Mouse (Mus musculus) small intestine, adult 2 months (tissue): ENCODE measurements around the gene Pdlim1. TPM values are rescaled to one million over a fixed set of nuclear protein-coding genes. Genes with fewer than 3 reads are reported as not detected.
A peak's percentile ranks its signal among the peaks of the same experiment; 100 is the strongest.

Experiments used
- H3K27ac ChIP-seq: fragments of 200-500 bp; 2 replicates; pipeline ENCODE4 v1.5.1; 2012; ENCODE audit warnings: low read depth, low read length, control low read depth, inconsistent platforms; ENCODE audit not compliant: insufficient read depth
- H3K27me3 ChIP-seq: fragments of 200-500 bp; 2 replicates; pipeline ENCODE4 v1.6.1; 2012; ENCODE audit warnings: mild to moderate bottlenecking, moderate library complexity, low read length, inconsistent platforms; ENCODE audit not compliant: control insufficient read depth, insufficient read depth
- H3K36me3 ChIP-seq: fragments of 200-500 bp; 2 replicates; pipeline ENCODE4 v1.6.1; 2012; ENCODE audit warnings: mild to moderate bottlenecking, low read length, control low read depth, inconsistent platforms; ENCODE audit not compliant: control insufficient read depth, insufficient read depth
- H3K4me1 ChIP-seq: fragments of 200-500 bp; 2 replicates; pipeline ENCODE4 v1.6.1; 2012; ENCODE audit warnings: low read length, inconsistent platforms, mixed read lengths; ENCODE audit not compliant: control insufficient read depth, insufficient read depth, insufficient read length
- H3K4me3 ChIP-seq: fragments of 200-500 bp; 2 replicates; pipeline ENCODE4 v1.5.1; 2012; ENCODE audit warnings: low read depth, mild to moderate bottlenecking, control low read depth, inconsistent platforms, low read length, moderate library complexity
- CTCF ChIP-seq: fragments of 200-500 bp; IDR thresholded peaks from 2 replicates; pipeline ENCODE4 v1.5.1; 2012; ENCODE audit warnings: low read depth, mild to moderate bottlenecking, control low read depth, inconsistent platforms, low read length, moderate library complexity, mixed read lengths; ENCODE audit not compliant: insufficient replicate concordance, insufficient read length; ENCODE audit errors: extremely low read depth
- POLR2A ChIP-seq: fragments of 200-500 bp; IDR thresholded peaks from 2 replicates; pipeline ENCODE4 v1.6.1; 2012; ENCODE audit warnings: low read depth, mild to moderate bottlenecking, control low read depth, inconsistent platforms, low read length, moderate library complexity
- WGBS: fragments of 180-500 bp; shearing (Covaris S2); methylation state at CpG from one replicate; pipeline ENCODE4 v1.1.7; 2018; 5-methylcytosine and 5-hydroxymethylcytosine counted together
- polyA plus RNA-seq: library from polyadenylated mRNA; depleted of rRNA; stranded (reverse); fragments of >200 nt; gene quantifications from 2 replicates; pipeline ENCODE4 v1.2.3, GENCODE M21; 2012

Gene Pdlim1
- polyA plus RNA-seq, 1 experiment = 353 TPM

DNA sequence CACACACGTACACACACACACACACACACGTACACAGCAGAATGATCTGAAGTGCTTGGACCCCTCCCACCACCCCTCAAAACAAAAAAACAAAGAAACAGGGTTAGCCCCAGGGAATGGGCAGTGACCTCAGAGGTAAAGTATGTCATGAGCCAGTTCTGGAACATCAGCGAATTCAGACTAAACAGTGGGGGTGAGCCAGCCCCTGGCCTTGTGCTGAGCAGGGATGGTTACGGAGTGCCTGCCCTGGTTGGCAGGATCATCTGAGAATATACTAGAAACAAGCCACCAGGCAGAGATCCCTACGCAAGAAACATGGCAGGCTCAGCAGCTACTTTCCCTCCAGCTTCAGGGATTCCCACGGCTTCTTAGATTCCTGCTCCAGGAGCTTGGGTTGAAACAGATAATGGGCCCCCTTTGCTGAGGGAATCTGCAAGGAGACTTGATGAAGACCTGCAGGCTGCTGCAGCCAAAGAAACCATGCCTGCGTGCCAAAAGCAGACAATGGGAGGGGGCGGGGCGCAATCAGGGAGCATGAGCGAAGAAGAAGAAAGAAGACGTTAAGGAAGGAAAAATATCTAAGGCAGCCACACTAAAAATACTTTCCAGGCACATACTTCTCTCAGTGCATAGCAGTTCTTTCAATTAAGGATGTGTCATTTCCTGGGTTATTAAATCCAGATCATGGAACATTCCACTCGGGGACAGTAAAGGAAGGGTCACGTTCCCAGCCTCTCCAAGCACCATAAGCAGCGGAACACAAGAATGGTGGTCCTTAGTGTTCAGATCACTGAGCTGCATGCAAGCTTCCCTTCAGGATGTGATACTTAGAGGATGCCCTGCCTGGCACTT is 30.6 kb downstream of the Pdlim1 start:
- H3K4me3 ChIP-seq = no peak overlapping the region
- TF ChIP-seq CTCF (no peak), POLR2A (no peak)
- 68% methylated on average over 14 of the region's 14 CpGs for WGBS
- no peaks in the 10 kb centered on the region for H3K27me3 ChIP-seq
- H3K27ac ChIP-seq = peak overlapping the region; percentile 18; the same call in 1 of the 2 replicates
- no peaks in the 10 kb centered on the region for H3K4me1 ChIP-seq
- peaks cover 54% of the 10 kb centered on the region for H3K36me3 ChIP-seq

DNA sequence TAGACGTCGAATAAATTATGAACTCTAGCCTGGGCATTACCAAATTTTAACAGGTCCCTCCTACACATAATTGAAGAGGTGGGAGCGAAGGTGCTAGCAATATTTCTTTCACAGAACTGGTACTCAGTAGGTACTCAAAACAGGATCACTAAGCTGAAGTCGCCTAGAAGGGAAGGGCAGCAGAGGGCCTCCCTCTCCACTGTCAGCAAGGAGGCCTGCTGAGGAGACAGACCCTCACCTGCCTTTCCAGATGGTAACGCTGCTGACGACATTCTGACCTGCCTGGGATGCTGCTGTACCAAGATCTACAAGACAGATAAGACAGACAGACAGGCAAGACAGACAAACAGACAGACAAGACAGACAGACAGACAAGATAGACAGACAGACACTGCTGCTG is 31.3 kb downstream of the Pdlim1 start:
- H3K27ac ChIP-seq = peak overlapping the region; percentile 10; the same call in 1 of the 2 replicates
- H3K4me3 ChIP-seq = no peak overlapping the region
- 81% methylated on average over 6 of the region's 6 CpGs for WGBS
- H3K36me3 ChIP-seq = peaks cover 54% of the 10 kb centered on the region
- H3K27me3 ChIP-seq = no peaks in the 10 kb centered on the region
- TF ChIP-seq CTCF (no peak), POLR2A (no peak)
- no peaks in the 10 kb centered on the region for H3K4me1 ChIP-seq

DNA sequence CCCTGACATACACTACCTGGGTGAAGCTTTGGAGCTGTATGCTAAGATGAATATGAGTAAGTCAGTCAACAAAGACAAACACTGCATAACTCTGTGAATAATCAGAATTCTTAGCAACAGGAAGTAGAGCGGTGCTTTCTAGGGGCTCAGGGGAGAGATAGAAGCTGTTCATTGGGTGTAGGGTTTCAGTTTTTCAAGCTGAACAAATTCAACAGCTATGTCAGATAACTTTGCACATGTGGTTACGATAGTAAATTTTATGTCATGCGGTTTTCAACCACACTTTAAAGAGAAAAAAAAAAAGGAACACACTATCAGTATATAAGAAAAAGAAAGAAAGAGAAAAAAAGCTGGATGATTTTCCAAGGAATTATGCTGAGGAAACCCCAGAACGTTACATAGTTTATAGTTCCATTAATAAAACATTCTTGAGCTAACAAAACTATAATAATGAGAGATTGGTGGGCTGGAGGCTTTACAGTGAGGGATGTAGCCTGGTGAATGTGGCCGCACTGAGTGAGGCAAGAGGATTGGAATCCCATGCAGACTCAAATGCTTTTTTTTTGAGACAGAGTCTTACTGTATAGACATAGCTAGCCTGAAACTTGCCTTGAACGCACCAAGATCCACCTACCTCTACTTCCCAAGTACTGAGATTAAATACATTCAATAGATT is 33.3 kb downstream of the Pdlim1 start:
- Histone ChIP-seq H3K36me3 (peaks cover 47% of the 10 kb centered on the region), H3K4me1 (no peaks in the 10 kb centered on the region), H3K27ac (no peak overlapping the region), H3K4me3 (no peak overlapping the region), H3K27me3 (no peaks in the 10 kb centered on the region)
- WGBS = 86% methylated on average over 6 of the region's 6 CpGs
- no peak for TF ChIP-seq POLR2A
- no peak for TF ChIP-seq CTCF

DNA sequence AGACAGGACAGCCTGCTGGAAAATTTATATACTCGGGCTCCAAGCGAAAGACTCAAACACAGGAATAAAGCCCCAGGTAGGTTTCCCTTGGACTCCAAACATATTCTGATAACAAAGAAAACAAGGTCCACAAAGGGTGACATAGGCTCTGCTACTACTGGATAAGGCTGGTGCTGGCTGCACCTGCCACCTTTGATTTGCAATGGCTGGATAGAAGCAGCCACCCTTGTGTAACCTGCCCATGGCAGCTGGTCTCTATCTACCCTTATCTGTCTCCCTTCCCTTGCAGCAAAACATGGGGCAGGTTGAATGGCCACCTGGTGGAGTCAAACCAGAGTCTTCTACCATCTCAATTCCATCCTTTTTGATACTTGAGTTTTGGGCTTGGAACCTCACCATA is 39.1 kb downstream of the Pdlim1 start:
- Histone ChIP-seq H3K27ac (0 out of 2 replicates have a peak overlapping the region, but pooled peaks have one; percentile 4), H3K4me1 (no peaks in the 10 kb centered on the region), H3K36me3 (peaks cover 42% of the 10 kb centered on the region), H3K4me3 (no peak overlapping the region), H3K27me3 (no peaks in the 10 kb centered on the region)
- TF ChIP-seq POLR2A = no peak
- no peak for TF ChIP-seq CTCF
- 54% methylated on average over 2 of the region's 2 CpGs for WGBS

DNA sequence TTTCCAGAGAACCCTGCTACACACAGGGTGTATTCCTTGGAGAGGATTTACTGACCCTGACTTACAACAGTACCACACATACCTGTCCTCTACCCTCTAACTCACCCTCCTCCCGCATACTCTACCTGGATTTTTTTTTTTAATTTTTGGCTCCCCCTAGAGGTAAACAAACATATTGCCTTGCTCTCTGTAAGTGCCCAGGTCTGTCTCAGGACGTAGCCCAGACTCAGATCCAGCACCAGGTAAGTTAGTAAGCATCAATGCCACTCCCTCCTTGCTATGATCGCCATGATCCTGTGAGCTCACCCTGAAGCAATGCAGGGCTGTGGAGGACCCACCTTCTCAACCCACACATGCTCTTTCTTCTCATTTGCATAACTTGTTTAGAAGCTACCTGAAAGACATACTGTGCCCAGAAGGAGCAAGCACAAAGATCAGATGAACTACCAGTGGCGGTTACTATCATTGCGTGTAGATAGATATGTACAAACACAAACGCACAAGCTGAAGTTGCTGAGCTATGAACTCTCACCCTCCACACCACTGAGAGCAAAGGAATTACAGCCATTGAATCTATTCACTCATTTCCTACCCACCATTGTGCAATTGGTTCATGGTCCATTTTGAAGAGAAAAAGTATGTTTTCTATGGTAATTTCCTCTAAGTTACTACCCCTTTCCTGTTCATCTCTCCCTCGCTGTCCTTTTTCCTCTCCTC is 39.7 kb downstream of the Pdlim1 start:
- peaks cover 45% of the 10 kb centered on the region for H3K36me3 ChIP-seq
- no peak overlapping the region for H3K4me3 ChIP-seq
- H3K27ac ChIP-seq = 0 out of 2 replicates have a peak overlapping the region, but pooled peaks have one; percentile 4
- no peak for TF ChIP-seq POLR2A
- peak; percentile 36; the same call in 1 of the 2 replicates for TF ChIP-seq CTCF
- 33% methylated on average over 7 of the region's 7 CpGs for WGBS
- H3K4me1 ChIP-seq = no peaks in the 10 kb centered on the region
- no peaks in the 10 kb centered on the region for H3K27me3 ChIP-seq

DNA sequence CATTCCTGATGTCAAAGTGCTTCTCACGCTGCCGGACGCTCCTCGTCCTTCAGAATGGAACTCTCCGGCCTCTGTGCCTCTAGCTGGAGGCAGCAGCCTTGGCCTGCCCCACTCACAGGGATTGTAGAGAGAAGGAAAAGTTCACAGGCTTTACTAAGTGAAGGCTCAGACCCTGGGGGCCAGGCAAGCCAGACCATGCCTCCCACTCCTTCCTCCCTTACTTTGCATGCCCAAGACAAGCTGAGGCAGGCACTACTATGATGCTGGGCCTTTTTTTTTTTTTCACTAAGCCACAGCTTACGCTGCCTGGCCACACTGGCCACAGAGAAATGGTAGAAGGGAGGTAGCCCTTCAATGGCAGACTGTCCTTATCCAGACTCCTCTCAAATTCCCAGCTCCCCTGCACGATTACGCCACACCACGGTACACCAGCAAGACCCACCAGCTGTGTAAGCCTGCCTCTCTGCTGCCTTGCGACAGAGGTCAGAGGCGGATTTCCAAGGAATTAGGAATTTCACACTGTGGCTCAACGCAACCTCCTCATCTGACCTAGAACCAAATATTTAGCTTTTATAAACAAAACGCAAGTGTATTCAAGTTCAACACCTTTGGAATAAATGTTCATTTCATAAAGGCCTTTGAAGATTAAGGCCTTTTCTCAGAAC is 40.4 kb downstream of the Pdlim1 start:
- Histone ChIP-seq H3K27ac (no peak overlapping the region), H3K36me3 (peaks cover 47% of the 10 kb centered on the region), H3K4me3 (no peak overlapping the region), H3K4me1 (no peaks in the 10 kb centered on the region), H3K27me3 (no peaks in the 10 kb centered on the region)
- 89% methylated on average over 13 of the region's 13 CpGs for WGBS
- no peak for TF ChIP-seq CTCF
- no peak for TF ChIP-seq POLR2A
